Mouse (Mus musculus) left cerebral cortex, postnatal 25 days (tissue): ENCODE results near the gene Insl3. TPM values are rescaled to one million over a fixed set of nuclear protein-coding genes. Genes with fewer than 3 reads are reported as not detected.
"Not testable (repeated sequence)": the region's sequence is repeated elsewhere in the genome, so short reads cannot be mapped to it uniquely, and the experiment has no call there.

Experiments used
- DNase-seq, 2 experiments: peaks; one replicate each; pipeline ENCODE4 v3.0.0; 2022; ENCODE audit warnings: low spot score in 2 of 2, mixed read lengths in 1 of 2
- intact Hi-C: fragments of 180-260 bp; cut with DNase I; formaldehyde crosslinking; loops from one replicate; pipeline ENCODE4 v1.15.1; 2025
- total RNA-seq, 2 experiments: library from RNA; stranded (reverse); gene quantifications; 2 replicates each; pipeline ENCODE4 v1.2.3; 2021

Insl3 gene
- total RNA-seq, 2 experiments from 2014 or later, result 1.3 to 1.5 TPM

DNA sequence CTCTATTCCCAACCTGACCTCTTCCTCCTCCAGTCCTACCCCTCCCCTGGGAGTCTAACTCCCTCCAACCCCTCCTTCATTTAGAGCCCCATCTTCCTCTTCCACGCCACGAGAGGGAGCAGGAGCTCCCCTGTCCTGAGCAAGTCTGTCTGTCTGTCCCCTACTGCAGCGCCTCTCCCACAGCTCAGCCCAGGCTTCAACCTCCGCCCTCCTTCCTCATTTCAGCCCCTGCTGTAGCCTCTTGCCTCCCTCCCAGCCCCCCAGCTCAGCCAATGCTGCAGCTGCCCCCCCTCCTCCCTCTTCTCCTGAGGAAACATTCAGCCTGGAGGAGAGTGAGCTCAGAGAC, 13.0 kb downstream of the Insl3 start:
- intact Hi-C loops, result no loop called here

DNA sequence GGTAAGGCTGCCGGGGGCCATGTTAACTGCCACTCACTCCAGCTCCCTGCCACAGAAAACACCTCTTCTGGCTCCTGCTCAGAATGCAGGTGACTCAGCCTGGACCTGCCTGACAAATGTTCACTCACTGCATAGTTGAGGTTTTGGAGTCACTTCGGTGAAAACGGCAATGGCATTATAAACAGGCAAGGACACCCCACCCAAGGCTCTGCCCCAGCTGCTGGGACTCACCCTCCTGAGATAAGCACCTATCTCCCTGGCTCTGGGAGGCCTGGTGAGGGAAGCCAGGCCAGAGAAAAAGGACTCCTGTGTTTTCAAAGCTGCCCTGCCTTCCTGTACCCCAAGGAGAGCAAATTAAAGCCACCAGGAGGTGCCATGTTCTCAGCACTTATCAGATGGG, 13.9 kb downstream of the Insl3 start:
- intact Hi-C loops, result no loop called here

More for the DNA sequence above, 13.0 kb downstream of the Insl3 start:
- no peak for DNase-seq

GRCm38 (mm10) chr8:71703400-71703799, 14.4 kb downstream of the Insl3 start:
- DNase-seq, intact Hi-C loops: not testable (repeated sequence)

More for the DNA sequence above, 13.9 kb downstream of the Insl3 start:
- DNase-seq, result no peak

- DNase-seq, result peak in 1 of 2 experiments; percentile 73
- intact Hi-C loops, result no loop called here
These were observed 18.9 kb downstream of the Insl3 start for GRCm38 (mm10) chr8:71707874-71708273.

- intact Hi-C loops, result no loop called here
- peak in 1 of 2 experiments; percentile 69 for DNase-seq
These were observed 20.3 kb downstream of the Insl3 start for GRCm38 (mm10) chr8:71709134-71709799.

DNA sequence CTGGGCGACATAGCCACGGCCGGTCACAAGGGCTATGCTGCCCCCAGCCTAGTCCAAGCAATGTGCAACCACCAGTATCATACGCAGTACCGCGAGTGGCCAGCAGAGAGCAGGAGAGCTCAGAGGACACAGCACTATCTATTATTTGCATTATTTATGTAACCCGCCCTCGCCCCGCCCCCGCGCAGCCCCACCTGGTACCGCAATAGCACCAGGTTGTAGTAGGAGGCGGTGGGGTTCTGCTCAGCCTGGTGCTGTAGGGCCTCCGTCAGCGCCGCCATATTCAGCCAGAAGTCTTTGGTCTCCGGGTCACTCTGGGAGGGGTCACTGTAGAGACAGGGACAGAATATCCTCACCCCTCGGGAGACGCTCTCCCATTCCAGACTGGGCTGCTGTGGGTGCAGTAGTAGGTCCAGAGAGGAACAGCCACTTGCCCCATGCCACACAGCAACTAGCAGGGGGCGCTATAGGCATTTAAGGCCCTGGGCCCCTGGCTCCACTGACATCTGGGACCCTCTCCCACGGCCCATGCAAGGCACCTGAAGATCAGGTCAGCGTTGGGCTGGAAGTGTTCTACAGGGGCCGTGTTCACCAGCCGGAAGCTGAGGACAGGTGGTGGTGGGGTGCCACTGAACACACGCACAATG, 20.9 kb downstream of the Insl3 start:
- intact Hi-C loops, result loop anchor here (2.0 kb wide), 1 partner anchor 21 kb away; no protein-coding TSS in a partner anchor
- DNase-seq, result peak; percentile 84 to 85

- intact Hi-C loops, result loop anchor here (2.0 kb wide), 1 partner anchor 19 kb away; no protein-coding TSS in a partner anchor
- peak in 1 of 2 experiments; percentile 71 for DNase-seq
These were observed 22.6 kb downstream of the Insl3 start for GRCm38 (mm10) chr8:71711574-71711973.

DNA sequence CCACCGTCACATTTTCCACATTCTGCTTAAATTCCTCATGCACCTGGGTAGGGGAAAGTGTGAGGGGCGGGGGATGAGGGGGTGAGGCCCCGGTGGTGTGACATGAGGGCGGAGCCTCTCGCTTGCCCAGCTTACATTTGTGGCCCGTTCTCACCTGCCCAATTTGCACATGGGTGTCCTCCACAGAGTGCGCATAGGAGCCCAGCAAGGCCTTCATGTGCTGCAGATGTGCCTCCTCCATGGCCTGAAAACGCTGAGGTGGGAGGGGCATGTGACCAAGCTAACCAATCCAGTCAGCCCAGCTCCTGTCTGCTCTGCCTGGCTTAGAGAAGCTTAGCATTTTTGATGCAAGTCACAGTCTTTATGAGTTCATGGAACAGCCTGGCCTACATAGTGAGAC, 26.5 kb downstream of the Insl3 start:
- intact Hi-C loops, result no loop called here
- DNase-seq, result peak in 1 of 2 experiments; percentile 69

GRCm38 (mm10) chr8:71716561-71717053, 27.6 kb downstream of the Insl3 start:
- no peak for DNase-seq
- intact Hi-C loops, result no loop called here

DNA sequence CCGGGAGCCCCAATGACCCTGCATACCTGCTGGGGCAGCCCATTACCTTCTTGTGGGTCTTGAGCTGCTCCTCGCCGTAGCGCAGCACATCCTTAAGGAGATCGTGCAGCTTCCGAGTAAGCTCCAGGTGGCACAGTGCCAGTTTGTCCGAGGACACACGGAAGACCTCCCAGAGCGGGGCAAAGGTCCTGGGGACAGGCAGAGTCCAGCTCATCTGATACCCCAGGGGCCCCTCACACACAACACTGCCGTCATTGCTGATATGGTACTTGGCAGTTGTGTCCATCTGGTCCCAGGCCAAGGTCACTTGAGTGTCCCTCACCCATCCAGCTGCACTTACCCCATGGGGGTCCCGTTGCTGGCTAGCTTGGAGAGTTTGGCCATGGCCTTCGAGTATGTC, 28.1 kb downstream of the Insl3 start:
- intact Hi-C loops, result no loop called here

GRCm38 (mm10) chr8:71718252-71718651, 29.2 kb downstream of the Insl3 start:
- DNase-seq, result no peak
- intact Hi-C loops, result no loop called here

More for the DNA sequence above, 28.1 kb downstream of the Insl3 start:
- no peak for DNase-seq

- peak in 1 of 2 experiments; percentile 59 for DNase-seq
These were observed 30.2 kb downstream of the Insl3 start for GRCm38 (mm10) chr8:71719218-71719617.

DNA sequence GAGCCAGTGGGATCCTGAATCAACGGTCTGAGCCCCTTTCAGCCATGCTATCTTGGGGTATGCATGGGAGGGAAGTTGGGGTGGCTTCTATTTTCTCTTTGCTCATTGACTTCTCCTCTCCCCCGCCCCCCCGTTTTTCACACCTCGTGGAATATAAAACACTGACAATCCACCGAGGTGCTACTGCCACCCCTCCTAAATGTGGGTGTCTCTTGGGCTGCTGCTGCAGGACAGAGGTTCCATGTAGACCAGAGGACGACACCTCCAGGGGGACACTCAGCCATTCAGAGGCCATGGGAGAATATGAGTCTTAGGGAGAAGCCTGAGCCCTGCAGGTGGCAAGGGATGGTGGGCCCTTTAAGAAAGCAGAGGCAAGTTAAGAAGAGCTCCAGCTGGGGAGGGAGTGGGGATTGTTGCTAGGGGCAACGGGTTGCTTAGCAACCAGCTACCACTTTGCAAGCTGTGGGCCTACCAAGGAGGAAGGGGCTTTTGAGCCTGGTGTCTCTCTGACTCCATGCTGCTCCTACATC, 31.0 kb downstream of the Insl3 start:
- intact Hi-C loops, result loop anchor here (1.0 kb wide), 1 partner anchor 49 kb away; the partner anchor contains the start of gene Unc13a
- DNase-seq, result peak; percentile 86 to 91

More at GRCm38 (mm10) chr8:71719218-71719617, 30.2 kb downstream of the Insl3 start:
- intact Hi-C loops, result no loop called here

GRCm38 (mm10) chr8:71723047-71723551, 34.1 kb downstream of the Insl3 start:
- intact Hi-C loops, result no loop called here
- no peak for DNase-seq

DNA sequence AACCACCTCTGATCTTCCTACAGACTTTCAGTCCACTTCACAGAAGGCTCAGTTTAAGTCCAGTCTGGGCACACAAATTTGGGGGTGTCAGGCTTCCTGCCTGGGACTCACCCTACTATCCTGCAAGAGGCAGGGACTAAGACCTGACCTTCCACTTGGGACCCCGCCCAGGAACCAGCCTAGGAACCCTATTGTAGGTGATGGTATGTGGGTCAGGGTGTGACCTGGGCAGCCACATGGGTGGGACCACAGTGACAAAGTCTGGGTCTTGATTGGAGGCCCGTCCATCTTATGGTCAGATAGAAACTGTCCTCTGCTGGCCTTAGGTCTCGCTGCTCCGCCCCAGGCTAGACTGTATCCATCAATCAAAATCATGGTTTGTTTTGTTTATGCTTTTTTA, 35.4 kb downstream of the Insl3 start:
- DNase-seq, result no peak
- intact Hi-C loops, result no loop called here

- DNase-seq, result peak; percentile 86 to 93
- intact Hi-C loops, result no loop called here
These were observed 36.3 kb downstream of the Insl3 start, which contains the start of gene Fcho1 for GRCm38 (mm10) chr8:71725122-71725924. TSS of gene Fcho1 (minus strand) at chr8:71725716.

DNA sequence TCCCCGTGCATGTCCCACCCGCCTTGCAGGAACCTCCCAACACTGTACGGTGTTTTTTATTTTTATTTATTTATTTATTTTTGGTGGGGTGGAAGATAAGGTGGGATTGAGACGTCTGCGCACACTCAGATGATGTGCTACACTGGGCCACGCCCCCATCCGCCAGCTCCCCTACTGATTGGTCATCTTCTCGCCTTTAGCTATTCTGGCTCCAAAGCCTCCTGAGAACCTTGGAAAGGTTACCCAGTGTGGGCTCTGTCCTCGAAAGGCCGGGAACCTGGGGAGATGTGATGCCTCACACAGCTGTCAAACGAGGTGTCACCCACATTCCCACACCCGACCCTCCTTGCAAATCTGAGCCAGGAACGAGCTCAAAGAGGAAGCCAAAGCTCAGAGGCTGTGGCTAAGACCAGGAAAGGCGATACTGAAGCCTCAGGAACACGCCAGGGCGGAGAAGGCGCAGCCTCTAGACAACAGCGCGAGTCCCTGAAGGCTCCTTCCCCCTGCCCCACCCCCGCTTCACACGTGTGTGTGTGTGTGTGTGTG, 39.3 kb downstream of the Insl3 start:
- intact Hi-C loops, result no loop called here
- DNase-seq, result no peak

DNA sequence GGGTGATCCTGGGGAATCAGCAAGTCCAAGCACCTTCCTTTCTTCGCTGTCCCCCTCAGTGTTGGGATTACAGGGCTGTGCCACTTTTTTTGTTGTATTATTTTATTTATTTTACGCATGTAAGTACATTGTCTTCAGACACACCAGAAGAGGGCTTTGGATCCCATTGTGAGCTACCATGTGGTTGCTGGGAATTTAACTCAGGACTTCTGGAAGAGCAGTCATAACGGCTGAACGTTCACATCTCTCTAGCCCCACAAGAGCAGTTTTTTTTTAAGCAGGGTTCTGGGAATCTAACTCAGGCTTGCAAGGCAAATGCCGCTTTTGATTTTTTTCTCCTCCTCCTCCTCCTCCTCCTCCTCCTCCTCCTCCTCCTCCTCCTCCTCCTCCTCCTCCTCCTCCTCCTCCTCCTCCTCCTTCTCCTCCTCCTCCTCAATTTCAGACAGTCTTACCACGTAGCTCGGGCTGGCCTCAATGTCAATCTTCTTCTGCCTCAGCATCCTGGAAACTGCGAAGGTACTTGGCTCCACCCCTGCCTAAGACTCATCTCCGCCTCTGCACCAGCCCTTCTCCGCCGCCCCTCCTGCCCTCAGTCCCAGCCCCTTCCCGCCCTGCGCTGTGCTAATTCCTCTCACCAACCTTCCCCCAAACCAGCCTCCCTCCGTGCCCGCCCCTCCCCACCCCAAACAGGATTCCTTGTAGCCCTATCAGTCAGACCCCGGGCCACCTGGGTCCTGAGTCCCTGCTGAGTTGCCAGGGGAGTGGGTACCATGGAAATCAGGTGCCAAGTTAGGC, 40.0 kb downstream of the Insl3 start:
- no peak for DNase-seq
- intact Hi-C loops, result no loop called here
